Mouse (Mus musculus) liver, postnatal 0 days (tissue): ENCODE data around the gene Sacm1l. TPM values are rescaled to one million over a fixed set of nuclear protein-coding genes. Genes with fewer than 3 reads are reported as not detected.

Source experiments
- ATAC-seq: fragments of 200-750 bp; cut with Nextera tagmentation; 2 replicates; pipeline ENCODE4 v1.8.0; 2017; ENCODE audit warnings: mild to moderate bottlenecking, moderate library complexity
- DNase-seq: peaks from one replicate; pipeline ENCODE4 v3.0.0-alpha.2; 2016
- H3K27ac ChIP-seq: fragments of 300-500 bp; sonication (generic); 2 replicates; pipeline ENCODE4 v1.5.1; 2014; ENCODE audit warnings: antibody characterized with exemption, moderate library complexity, mild to moderate bottlenecking, low read depth
- H3K27me3 ChIP-seq: fragments of 300-500 bp; sonication (generic); 2 replicates; pipeline ENCODE4 v1.6.1; 2014; ENCODE audit warnings: low read length, control low read depth, mixed read lengths; ENCODE audit not compliant: insufficient read depth
- H3K36me3 ChIP-seq: fragments of 300-500 bp; sonication (generic); replicated peaks from 2 replicates; pipeline ENCODE4 v1.6.1; 2014; ENCODE audit warnings: mild to moderate bottlenecking, control low read depth, low read length, moderate library complexity, mixed read lengths; ENCODE audit not compliant: insufficient read depth
- H3K4me1 ChIP-seq: fragments of 300-500 bp; sonication (generic); 2 replicates; pipeline ENCODE4 v1.6.1; 2014; ENCODE audit warnings: antibody characterized with exemption, mild to moderate bottlenecking, control low read depth; ENCODE audit not compliant: insufficient read depth
- H3K4me2 ChIP-seq: fragments of 300-500 bp; sonication (generic); 2 replicates; pipeline ENCODE4 v1.6.1; 2014; ENCODE audit warnings: low read depth, mild to moderate bottlenecking, low read length, moderate library complexity, mixed read lengths
- H3K4me3 ChIP-seq: fragments of 300-500 bp; sonication (generic); 2 replicates; pipeline ENCODE4 v1.5.1; 2014; ENCODE audit warnings: low read depth, low read length
- H3K9ac ChIP-seq: fragments of 300-500 bp; sonication (generic); replicated peaks from 2 replicates; pipeline ENCODE4 v1.6.1; 2014; ENCODE audit warnings: mild to moderate bottlenecking, moderate library complexity
- H3K9me3 ChIP-seq: fragments of 300-500 bp; sonication (generic); 2 replicates; pipeline ENCODE4 v1.6.1; 2016; ENCODE audit warnings: mild to moderate bottlenecking, control low read depth, low read length, mixed read lengths
- CTCF ChIP-seq: sonication (generic); IDR thresholded peaks from 2 replicates; pipeline ENCODE4 v1.5.1; 2016; ENCODE audit warnings: antibody characterized with exemption, low read depth
- EP300 ChIP-seq: IDR thresholded peaks from 2 replicates; pipeline ENCODE4 v1.6.1; 2016; ENCODE audit warnings: antibody characterized with exemption, low read depth, mild to moderate bottlenecking
- WGBS: fragments of 180-500 bp; shearing (Covaris S2); extraction: QIAGEN DNeasy Blood & Tissue Kit; methylation state at CpG from one replicate; pipeline ENCODE4 v1.1.7; 2014; ENCODE audit not compliant: insufficient replicate concordance; 5-methylcytosine and 5-hydroxymethylcytosine counted together
- polyA plus RNA-seq: library from polyadenylated mRNA; unstranded; fragments of >200 nt; fragmentation: Nextera tagmentation; extraction: Ambion mirVana; gene quantifications from 2 replicates; pipeline ENCODE4 v1.2.1, GENCODE M21; 2015

The Sacm1l gene
- polyA plus RNA-seq, 1 experiment from 2014 or later: 22.2 TPM

GRCm38 (mm10) chr9:123624741-123625140 is 95.2 kb downstream of the Sacm1l start:
- H3K9me3 ChIP-seq: no peaks in the 10 kb centered on the region
- no peak overlapping the region for H3K9ac ChIP-seq
- no peak overlapping the region for H3K27ac ChIP-seq
- no peaks in the 10 kb centered on the region for H3K36me3 ChIP-seq
- WGBS: 70% methylated on average over 2 of the region's 2 CpGs
- no peak overlapping the region for H3K4me3 ChIP-seq
- ATAC-seq (no peak), DNase-seq (no peak)
- no peaks in the 10 kb centered on the region for H3K27me3 ChIP-seq
- TF ChIP-seq EP300: no peak
- TF ChIP-seq CTCF: no peak
- H3K4me1 ChIP-seq: no peaks in the 10 kb centered on the region
- H3K4me2 ChIP-seq: no peak overlapping the region

DNA sequence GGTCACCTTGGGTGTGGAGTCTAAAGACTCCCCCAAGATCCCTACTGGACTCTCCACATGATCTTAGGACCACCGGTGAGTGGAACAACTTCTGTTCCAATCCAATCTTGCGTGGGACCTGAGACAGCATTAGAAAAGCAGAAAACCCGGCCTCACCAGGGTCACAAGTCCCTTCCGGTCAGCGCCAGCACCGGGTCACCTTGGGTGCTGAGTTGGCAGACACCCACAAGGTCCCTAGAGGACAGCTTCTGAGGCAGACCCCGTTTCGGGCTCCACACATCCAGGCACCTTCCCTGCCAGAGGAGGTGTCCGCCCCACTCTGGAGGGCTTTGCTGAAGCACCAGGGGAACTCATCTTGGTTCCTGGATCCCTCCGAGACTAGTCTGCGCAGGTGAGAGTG is 96.3 kb downstream of the Sacm1l start:
- WGBS: 78% methylated on average over 11 of the region's 11 CpGs
- Histone ChIP-seq H3K36me3 (no peaks in the 10 kb centered on the region), H3K9ac (no peak overlapping the region), H3K4me3 (no peak overlapping the region), H3K27ac (no peak overlapping the region), H3K4me2 (no peak overlapping the region), H3K9me3 (no peaks in the 10 kb centered on the region), H3K27me3 (no peaks in the 10 kb centered on the region), H3K4me1 (no peaks in the 10 kb centered on the region)
- TF ChIP-seq EP300 (no peak), CTCF (no peak)
- no peak for ATAC-seq
- DNase-seq: no peak

DNA sequence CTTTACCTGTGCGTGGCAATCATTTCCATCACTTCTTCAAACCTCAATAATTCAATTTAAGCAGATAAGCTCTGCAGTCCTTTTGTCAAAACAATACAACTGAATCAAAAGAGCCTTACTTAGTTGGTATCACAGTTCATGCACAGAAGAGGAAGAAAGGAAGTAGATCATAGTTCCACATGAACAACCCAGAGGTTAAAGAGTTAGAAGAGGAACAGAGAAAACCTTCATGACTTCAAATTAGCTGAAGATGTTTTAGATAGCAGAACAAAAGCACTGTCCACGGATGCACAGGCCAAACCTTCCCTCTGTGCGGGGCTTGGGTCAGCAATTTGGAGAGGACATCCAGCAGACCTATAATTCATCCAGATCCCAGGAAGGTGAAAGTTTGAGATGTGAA is 102.1 kb downstream of the Sacm1l start:
- no peaks in the 10 kb centered on the region for H3K36me3 ChIP-seq
- no peak overlapping the region for H3K4me3 ChIP-seq
- DNase-seq (no peak), ATAC-seq (no peak)
- no peaks in the 10 kb centered on the region for H3K27me3 ChIP-seq
- H3K27ac ChIP-seq: no peak overlapping the region
- H3K9me3 ChIP-seq: no peaks in the 10 kb centered on the region
- H3K4me2 ChIP-seq: no peak overlapping the region
- WGBS: 68% methylated on average over 3 of the region's 3 CpGs
- H3K4me1 ChIP-seq: no peaks in the 10 kb centered on the region
- H3K9ac ChIP-seq: no peak overlapping the region
- TF ChIP-seq CTCF (no peak), EP300 (no peak)

DNA sequence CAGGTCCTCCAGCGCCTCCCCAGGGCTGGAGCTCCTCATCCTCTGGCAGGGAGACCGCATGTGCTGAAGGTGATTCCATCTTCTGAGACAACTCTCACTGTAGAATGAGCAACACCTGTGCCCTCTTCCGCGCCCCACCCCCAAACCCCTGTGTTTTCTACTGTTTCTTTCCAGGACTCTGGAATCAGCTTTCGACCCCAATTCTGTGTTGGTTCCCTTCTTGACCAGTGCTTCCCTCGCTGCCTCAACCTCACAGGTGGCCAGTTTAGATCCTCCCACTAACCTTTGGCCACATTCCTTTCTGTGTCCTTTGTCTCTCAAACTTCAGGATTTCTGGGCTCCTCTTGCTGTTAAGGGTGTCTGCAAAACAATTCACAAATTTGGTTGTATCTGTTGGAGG is 102.7 kb downstream of the Sacm1l start, which contains the start of gene Slc6a20b:
Gene Slc6a20b, minus strand, starts transcription at position 285 of the 400 bp plus-strand sequence.
- TF ChIP-seq CTCF (no peak), EP300 (no peak)
- DNase-seq: no peak
- WGBS: 73% methylated on average over 6 of the region's 6 CpGs

GRCm38 (mm10) chr9:123632993-123633392 is 103.4 kb downstream of the Sacm1l start:
- no peak overlapping the region for H3K4me2 ChIP-seq
- H3K4me3 ChIP-seq: no peak overlapping the region
- no peak overlapping the region for H3K27ac ChIP-seq
- ATAC-seq (no peak), DNase-seq (no peak)
- H3K4me1 ChIP-seq: no peaks in the 10 kb centered on the region
- H3K9ac ChIP-seq: no peak overlapping the region
- TF ChIP-seq EP300 (no peak), CTCF (no peak)
- no peaks in the 10 kb centered on the region for H3K27me3 ChIP-seq
- H3K36me3 ChIP-seq: no peaks in the 10 kb centered on the region
- no peaks in the 10 kb centered on the region for H3K9me3 ChIP-seq
- WGBS: 70% methylated on average over 3 of the region's 3 CpGs

More for the DNA sequence above, 102.7 kb downstream of the Sacm1l start, which contains the start of gene Slc6a20b:
- Histone ChIP-seq H3K36me3 (no peaks in the 10 kb centered on the region), H3K27ac (no peak within 1 kb of the TSS), H3K4me3 (no peak within 1 kb of the TSS), H3K9ac (no peak within 1 kb of the TSS), H3K27me3 (no peaks in the 10 kb centered on the region), H3K4me2 (no peak within 1 kb of the TSS), H3K9me3 (no peaks in the 10 kb centered on the region), H3K4me1 (no peaks in the 10 kb centered on the region)
- ATAC-seq: no peak

- no peaks in the 10 kb centered on the region for H3K27me3 ChIP-seq
- no peak for DNase-seq
- TF ChIP-seq CTCF (no peak), EP300 (no peak)
- H3K9me3 ChIP-seq: no peaks in the 10 kb centered on the region
- H3K4me2 ChIP-seq: no peak overlapping the region
- no peaks in the 10 kb centered on the region for H3K4me1 ChIP-seq
- no peak for ATAC-seq
- no peaks in the 10 kb centered on the region for H3K36me3 ChIP-seq
- no peak overlapping the region for H3K4me3 ChIP-seq
- H3K9ac ChIP-seq: no peak overlapping the region
- H3K27ac ChIP-seq: no peak overlapping the region
- WGBS: 72% methylated on average over 5 of the region's 5 CpGs
Measured at GRCm38 (mm10) chr9:123636771-123637170, 107.2 kb downstream of the Sacm1l start.

DNA sequence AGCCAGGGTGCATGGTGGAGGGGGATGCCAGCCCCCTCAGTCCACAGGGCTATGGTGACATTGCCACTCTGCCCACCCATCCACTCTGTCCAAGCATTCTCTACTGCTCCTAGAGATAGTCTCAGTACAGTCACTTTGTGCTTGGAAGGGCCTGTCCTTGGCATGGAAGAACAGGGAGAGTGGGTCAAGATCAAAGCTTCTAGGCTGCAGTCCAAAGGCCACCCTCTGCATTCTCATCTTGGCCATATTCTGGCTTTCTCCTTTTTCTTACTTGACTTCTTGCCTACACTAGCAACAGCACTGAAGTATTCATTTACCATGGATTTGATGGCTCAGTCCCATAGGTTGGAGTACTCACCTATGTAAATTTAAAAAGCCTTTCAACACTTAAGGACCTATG is 108.7 kb downstream of the Sacm1l start:
- Histone ChIP-seq H3K36me3 (no peaks in the 10 kb centered on the region), H3K27me3 (no peaks in the 10 kb centered on the region), H3K9ac (no peak overlapping the region), H3K4me1 (no peaks in the 10 kb centered on the region), H3K4me2 (no peak overlapping the region), H3K9me3 (no peaks in the 10 kb centered on the region), H3K4me3 (no peak overlapping the region), H3K27ac (no peak overlapping the region)
- no peak for ATAC-seq
- no peak for DNase-seq
- TF ChIP-seq EP300 (no peak), CTCF (no peak)
